Mouse (Mus musculus) layer of hippocampus, postnatal 10 days (tissue): Measurements from ENCODE around the gene Cyp2e1. TPM values are rescaled to one million over a fixed set of nuclear protein-coding genes. Genes with fewer than 3 reads are reported as not detected.
A peak's percentile ranks its signal among the peaks of the same experiment; 100 is the strongest.
"Not testable (repeated sequence)": the region's sequence is repeated elsewhere in the genome, so short reads cannot be mapped to it uniquely, and the experiment has no call there.

Experiments
- DNase-seq, 2 experiments: peaks; one replicate each; pipeline ENCODE4 v3.0.0; 2021; ENCODE audit warnings: low spot score in 2 of 2
- long read RNA-seq: library from polyadenylated mRNA; stranded (forward); transcript quantifications from one replicate; pipeline ENCODE4 v2.0.0, GENCODE M21; 2023
- total RNA-seq, 2 experiments: library from RNA; stranded (reverse); gene quantifications; 2 replicates each; pipeline ENCODE4 v1.2.3; 2021

Gene Cyp2e1
- not detected for total RNA-seq
- long read RNA-seq, partial matches to known transcripts, result 0 of 3 reads
- long read RNA-seq, other reads (novel, unspliced or antisense), result 3 of 3 reads

GRCm38 (mm10) chr7:140763447-140764020 is at the start of gene Cyp2e1:
Cyp2e1 (plus strand) TSS chr7:140763739.
- no peak for DNase-seq

- DNase-seq, result no peak
These were observed 46.1 kb upstream of the Cyp2e1 start for GRCm38 (mm10) chr7:140717155-140718055.

- no peak for DNase-seq
These were observed 42.4 kb upstream of the Cyp2e1 start for GRCm38 (mm10) chr7:140721095-140721494.

- no peak for DNase-seq
These were observed 38.0 kb upstream of the Cyp2e1 start for GRCm38 (mm10) chr7:140725558-140725957.

- no peak for DNase-seq
These were observed 30.4 kb upstream of the Cyp2e1 start for GRCm38 (mm10) chr7:140733162-140733561.

GRCm38 (mm10) chr7:140747402-140747801 is 16.1 kb upstream of the Cyp2e1 start:
- DNase-seq, result no peak

- peak in 1 of 2 experiments; percentile 20 for DNase-seq
These were observed 15.3 kb upstream of the Cyp2e1 start for GRCm38 (mm10) chr7:140748116-140748826.

- no peak for DNase-seq
These were observed 14.7 kb upstream of the Cyp2e1 start for GRCm38 (mm10) chr7:140748827-140749160.

GRCm38 (mm10) chr7:140754556-140754955 is 9.0 kb upstream of the Cyp2e1 start:
- no peak for DNase-seq

- DNase-seq, result no peak
These were observed 7.2 kb upstream of the Cyp2e1 start for GRCm38 (mm10) chr7:140756151-140756854.

- DNase-seq, result no peak
These were observed 2.9 kb upstream of the Cyp2e1 start for GRCm38 (mm10) chr7:140760647-140761046.

- DNase-seq, result not testable (repeated sequence)
These were observed 1.9 kb downstream of the Cyp2e1 start for GRCm38 (mm10) chr7:140765391-140765790.

- DNase-seq, result no peak
These were observed 2.6 kb downstream of the Cyp2e1 start for GRCm38 (mm10) chr7:140765888-140766739.

GRCm38 (mm10) chr7:140780548-140780947 is 17.0 kb downstream of the Cyp2e1 start:
- DNase-seq, result no peak

GRCm38 (mm10) chr7:140787406-140788052 is 24.0 kb downstream of the Cyp2e1 start, which contains the start of gene Syce1:
Syce1 (minus strand) TSS chr7:140787852.
- no peak for DNase-seq

- DNase-seq, result no peak
These were observed 24.5 kb downstream of the Cyp2e1 start for GRCm38 (mm10) chr7:140788053-140788435.

GRCm38 (mm10) chr7:140793541-140793940 is 30.0 kb downstream of the Cyp2e1 start:
- DNase-seq, result no peak

- no peak for DNase-seq
These were observed 34.1 kb downstream of the Cyp2e1 start for GRCm38 (mm10) chr7:140797619-140798018.

GRCm38 (mm10) chr7:140798212-140798611 is 34.7 kb downstream of the Cyp2e1 start:
- no peak for DNase-seq

GRCm38 (mm10) chr7:140802629-140803028 is 39.1 kb downstream of the Cyp2e1 start:
- no peak for DNase-seq
